Mouse (Mus musculus): Measurements from ENCODE around the gene Col6a1.
A peak's percentile ranks its signal among the peaks of the same experiment; 100 is the strongest.

The Col6a1 gene

GRCm38 (mm10) chr10:76722751-76723450 is 3.1 kb downstream of the Col6a1 start:
- DNase-seq, result peak; percentile 4

DNA sequence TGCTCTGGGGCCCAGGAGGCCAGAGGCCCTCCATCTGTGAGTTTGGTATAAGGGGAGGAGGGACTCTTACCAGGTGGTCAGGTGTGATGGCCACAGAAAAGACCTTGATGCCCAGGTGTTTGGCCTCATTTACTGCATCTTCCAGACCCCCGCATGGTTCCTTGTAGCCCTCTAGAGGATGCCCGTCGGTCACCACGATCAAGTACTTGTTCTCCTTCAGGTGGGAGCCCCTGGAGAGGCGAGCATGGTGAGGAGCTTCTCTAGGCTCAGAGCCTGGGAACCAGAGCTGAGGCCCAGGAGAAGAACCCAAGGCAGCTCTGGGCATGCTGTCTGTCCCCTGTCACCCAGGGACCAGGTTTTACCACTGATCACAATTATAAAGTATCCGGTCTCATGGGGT is 4.2 kb downstream of the Col6a1 start:
- peak; percentile 4 for DNase-seq

DNA sequence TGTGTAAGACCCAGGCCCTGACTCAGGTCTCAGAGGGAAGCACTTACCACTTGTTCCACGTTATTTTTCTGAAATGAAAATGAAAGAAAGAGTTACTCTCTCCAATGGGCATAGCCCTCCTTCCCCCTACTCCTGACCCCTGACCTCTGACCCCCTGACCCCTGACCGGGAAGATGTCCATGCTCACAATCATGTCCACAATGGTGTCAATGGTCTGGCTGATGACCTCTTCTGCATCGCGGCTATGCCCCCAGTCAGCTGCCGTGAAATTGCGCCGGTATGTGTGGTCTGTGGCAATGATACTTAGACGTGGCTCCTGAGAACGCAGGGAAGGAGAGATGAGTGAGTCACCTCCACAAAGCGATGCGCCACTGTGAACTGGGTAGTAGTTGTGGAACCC is 4.8 kb downstream of the Col6a1 start:
- peak; percentile 25 for DNase-seq

DNA sequence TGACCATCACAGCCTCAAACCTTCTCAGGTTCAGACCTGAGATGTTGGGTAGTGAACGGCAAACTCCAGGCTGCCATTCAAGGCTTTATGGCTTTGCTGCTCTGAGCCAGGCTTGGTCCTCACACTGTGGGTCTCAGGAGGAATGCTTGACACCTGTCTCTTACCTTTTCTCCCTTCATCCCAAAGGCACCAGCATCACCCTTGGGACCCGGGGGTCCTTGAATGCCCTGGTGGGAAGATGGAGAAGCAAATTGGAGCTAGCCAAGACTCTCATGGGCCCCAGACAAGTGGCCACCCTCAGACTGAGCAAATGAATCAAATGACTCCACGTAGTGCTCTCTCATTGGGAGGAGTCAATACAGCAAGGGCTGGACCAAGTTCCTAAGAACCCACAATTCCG is 8.3 kb downstream of the Col6a1 start:
- no peak for DNase-seq

DNA sequence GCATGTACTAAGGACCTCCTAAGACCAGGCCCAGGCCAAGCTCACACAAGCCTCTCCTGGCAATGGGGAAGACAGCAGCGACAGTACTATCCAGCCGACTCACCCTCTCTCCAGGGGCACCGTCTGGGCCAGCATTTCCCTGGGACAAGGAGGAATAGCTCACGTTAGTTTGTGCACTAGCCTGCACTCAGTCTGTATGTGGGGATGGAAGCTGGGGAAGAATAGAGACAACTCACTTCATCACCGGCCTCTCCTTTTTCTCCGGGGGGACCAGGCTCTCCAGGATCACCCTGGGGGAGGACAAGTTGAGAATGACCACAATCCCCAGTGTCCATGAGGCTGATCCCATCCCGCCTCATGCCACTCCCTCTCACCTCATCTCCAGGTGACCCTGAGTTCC is 8.9 kb downstream of the Col6a1 start:
- no peak for DNase-seq

- DNase-seq, result no peak
These were observed 11.7 kb downstream of the Col6a1 start for GRCm38 (mm10) chr10:76714303-76714702.

- DNase-seq, result no peak
These were observed 13.5 kb downstream of the Col6a1 start for GRCm38 (mm10) chr10:76712500-76712899.

- DNase-seq, result no peak
These were observed 14.6 kb downstream of the Col6a1 start for GRCm38 (mm10) chr10:76711331-76711730.

GRCm38 (mm10) chr10:76708465-76708864 is 17.5 kb downstream of the Col6a1 start:
- DNase-seq, result no peak

- DNase-seq, result no peak
These were observed 18.4 kb downstream of the Col6a1 start for GRCm38 (mm10) chr10:76707584-76707983.

DNA sequence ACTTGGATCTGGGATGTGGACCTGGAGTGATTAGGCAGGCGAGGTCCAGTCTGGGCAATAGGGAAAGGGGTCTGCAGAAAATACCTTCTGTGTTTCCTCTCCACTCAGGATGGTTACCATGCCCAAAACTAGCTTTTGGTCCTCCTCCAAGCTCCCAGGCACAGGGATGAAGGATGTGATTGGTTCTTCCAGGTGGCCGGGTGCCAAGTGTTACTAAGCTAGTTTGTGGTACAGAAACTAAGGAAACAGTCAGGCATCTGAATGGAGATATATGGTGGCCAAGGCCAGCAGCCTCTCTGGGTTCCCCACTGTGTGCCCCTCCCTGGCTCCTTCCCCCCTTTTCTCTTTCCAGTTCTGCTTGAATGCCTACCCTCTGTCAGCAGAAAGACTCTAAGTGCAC is 19.0 kb downstream of the Col6a1 start:
- DNase-seq, result no peak

- no peak for DNase-seq
These were observed 21.6 kb downstream of the Col6a1 start for GRCm38 (mm10) chr10:76704358-76704757.

DNA sequence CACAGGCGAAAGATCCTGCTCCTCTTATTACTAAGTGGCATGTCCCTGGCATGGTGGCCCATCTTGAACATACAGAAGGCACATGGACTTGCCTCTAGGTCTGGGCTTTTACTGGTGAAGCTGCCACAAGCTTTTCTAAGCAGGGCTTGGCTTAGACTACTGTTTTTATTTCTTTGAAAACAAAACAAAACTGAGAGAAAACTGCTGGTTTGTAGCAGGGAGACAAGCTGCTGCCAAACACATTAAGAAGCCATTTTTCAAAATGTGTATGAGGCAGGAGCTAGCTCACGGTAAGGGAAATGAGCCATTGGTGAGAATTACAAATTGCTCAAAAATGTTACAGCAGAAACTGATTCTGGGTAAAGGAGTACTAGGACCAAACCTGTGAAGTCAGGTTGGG is 24.5 kb downstream of the Col6a1 start:
- DNase-seq, result no peak

GRCm38 (mm10) chr10:76699816-76700215 is 26.2 kb downstream of the Col6a1 start:
- DNase-seq, result no peak

DNA sequence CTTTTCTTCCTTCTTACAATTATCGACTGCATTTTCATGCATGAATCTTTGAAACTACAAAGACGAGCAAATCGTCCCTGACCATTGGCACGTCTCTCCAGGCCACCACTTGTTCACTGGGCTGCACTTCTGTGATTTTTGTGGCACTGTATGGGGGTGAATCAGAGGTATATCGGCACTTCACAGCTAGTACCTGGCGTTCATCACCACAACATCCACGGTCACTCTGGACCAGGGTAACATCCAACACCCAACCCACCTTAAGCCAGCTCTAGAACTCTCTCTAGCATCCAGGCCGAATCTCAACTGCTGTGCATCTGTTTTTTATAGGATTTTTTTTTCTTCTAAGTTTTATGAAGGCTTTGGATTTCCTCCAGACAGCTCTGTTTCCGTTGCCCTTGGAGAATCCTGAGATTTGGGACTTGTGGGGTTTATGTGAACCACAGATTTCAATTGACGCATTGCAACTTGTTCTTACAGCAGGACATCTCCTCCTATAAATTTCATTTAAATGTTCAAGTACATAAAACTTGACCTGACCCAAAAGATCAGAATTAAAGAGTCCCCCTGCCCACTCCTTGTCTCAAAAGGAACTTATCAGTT is 30.6 kb downstream of the Col6a1 start:
- no peak for DNase-seq

DNA sequence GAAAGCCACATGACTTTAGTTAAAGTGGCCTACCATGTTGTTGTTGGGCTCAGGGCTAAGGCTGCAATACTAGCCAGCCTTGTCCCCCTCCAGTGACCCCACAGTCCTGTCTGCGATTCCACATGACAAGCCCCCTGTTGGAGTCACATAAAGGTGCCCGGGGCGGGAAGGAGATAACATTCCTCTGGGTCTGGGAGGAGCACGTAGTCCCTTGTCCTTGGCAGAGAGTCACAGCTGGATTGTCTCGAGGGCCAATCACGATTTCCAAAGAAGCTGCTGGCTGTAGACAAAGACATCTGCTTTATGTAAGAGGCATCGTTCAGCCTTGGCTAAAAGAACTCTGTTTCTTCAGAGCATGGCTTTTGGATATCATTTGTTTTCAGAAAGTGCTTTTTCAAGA is 31.2 kb downstream of the Col6a1 start:
- DNase-seq, result peak; percentile 48

- DNase-seq, result no peak
These were observed 32.5 kb downstream of the Col6a1 start for GRCm38 (mm10) chr10:76693446-76693845.

- no peak for DNase-seq
These were observed 40.4 kb downstream of the Col6a1 start for GRCm38 (mm10) chr10:76685451-76686017.

- DNase-seq, result peak; percentile 56
These were observed 42.0 kb downstream of the Col6a1 start for GRCm38 (mm10) chr10:76683977-76684376.

DNA sequence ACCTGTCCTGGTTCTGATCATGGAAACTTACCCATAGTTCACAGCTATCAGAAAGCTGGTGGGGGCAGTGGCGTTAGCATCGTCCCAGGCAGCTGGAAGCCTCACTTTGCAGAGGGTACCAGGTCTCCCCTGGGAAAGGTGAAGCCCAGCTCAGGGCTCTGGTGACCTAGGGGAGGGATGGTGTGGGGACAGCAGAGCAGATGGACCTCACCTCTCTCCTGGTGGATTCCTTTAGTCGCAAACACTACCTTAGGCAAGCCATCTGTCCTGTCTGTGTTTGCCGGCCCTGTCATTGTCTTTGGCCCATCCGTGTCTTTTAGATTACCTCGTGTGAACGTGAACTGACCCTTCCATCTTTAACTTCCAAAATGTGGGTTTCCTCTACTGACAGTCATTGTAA is 42.5 kb downstream of the Col6a1 start:
- DNase-seq, result no peak

GRCm38 (mm10) chr10:76681882-76682281 is 44.1 kb downstream of the Col6a1 start:
- DNase-seq, result peak; percentile 77

GRCm38 (mm10) chr10:76680758-76681650 is 45.0 kb downstream of the Col6a1 start:
- DNase-seq, result no peak

DNA sequence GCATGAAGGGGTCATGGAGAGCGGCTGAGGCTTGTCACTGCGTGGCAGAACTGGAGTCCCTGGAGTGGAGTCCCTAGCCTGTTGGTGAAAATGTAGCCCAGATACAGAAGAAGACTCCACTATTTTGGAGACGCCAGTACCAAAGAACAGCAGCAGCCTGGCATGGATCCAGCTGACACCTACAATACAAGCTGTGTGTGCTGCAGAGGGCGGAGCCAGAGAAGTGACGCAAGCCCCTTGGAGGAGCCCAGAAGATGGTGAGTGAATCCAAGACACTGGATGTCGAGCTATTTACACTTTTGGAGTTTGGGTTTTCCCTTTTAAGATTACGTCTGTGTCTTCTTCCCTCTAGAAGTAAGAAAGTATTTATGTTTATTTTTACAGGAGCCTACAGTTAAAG is 47.8 kb downstream of the Col6a1 start:
- DNase-seq, result peak; percentile 37

Measured in kidney, postnatal 10 days (tissue).